Mouse (Mus musculus) ES-E14 (cell line): ENCODE measurements around the gene Sbf1. TPM values are rescaled to one million over a fixed set of nuclear protein-coding genes. Genes with fewer than 3 reads are reported as not detected.

Source experiments
- DNase-seq: peaks from one replicate; pipeline ENCODE4 v3.0.0-alpha.2; 2013; ENCODE audit warnings: low read depth, low spot score
- H3K27ac ChIP-seq: 2 replicates; pipeline ENCODE4 v1.5.1; 2012; ENCODE audit warnings: low read depth, mild to moderate bottlenecking, low read length, moderate library complexity, mixed read lengths; ENCODE audit not compliant: poor library complexity, insufficient read depth, severe bottlenecking
- H3K36me3 ChIP-seq: 2 replicates; pipeline ENCODE4 v1.6.1; 2012; ENCODE audit warnings: mild to moderate bottlenecking, low read length, moderate library complexity, mixed read lengths; ENCODE audit not compliant: control insufficient read depth, poor library complexity, insufficient read depth, severe bottlenecking
- H3K4me1 ChIP-seq, 2 experiments: fragments of 150-350 bp in 1 of 2; sonication (generic) in 1 of 2; 2 replicates each; pipeline ENCODE4 v1.6.1; 2012; ENCODE audit warnings: low read length in 2 of 2, mild to moderate bottlenecking in 1 of 2, mixed read lengths in 1 of 2; ENCODE audit not compliant: control insufficient read depth in 2 of 2, insufficient read depth in 2 of 2, poor library complexity in 1 of 2
- H3K4me3 ChIP-seq, 2 experiments: fragments of 150-350 bp in 1 of 2; sonication (generic) in 1 of 2; 2 replicates each; pipeline ENCODE4 v1.5.1; 2012; ENCODE audit warnings: low read length in 2 of 2, low read depth in 1 of 2, mild to moderate bottlenecking in 1 of 2, mixed read lengths in 1 of 2; ENCODE audit not compliant: insufficient read depth in 1 of 2, poor library complexity in 1 of 2, severe bottlenecking in 1 of 2
- H3K9ac ChIP-seq: 2 replicates; pipeline ENCODE4 v1.6.1; 2012; ENCODE audit warnings: low read depth, mild to moderate bottlenecking, low read length, mixed read lengths; ENCODE audit not compliant: poor library complexity, insufficient read depth, severe bottlenecking
- H3K9me3 ChIP-seq: fragments of 150-350 bp; sonication (generic); 2 replicates; pipeline ENCODE4 v1.6.1; 2012; ENCODE audit warnings: low read depth, mild to moderate bottlenecking, low read length; ENCODE audit not compliant: control insufficient read depth, insufficient read depth
- CHD2 ChIP-seq: IDR thresholded peaks from 2 replicates; pipeline ENCODE4 v1.6.1; 2014; ENCODE audit warnings: mild to moderate bottlenecking, low read depth, low read length, inconsistent platforms
- HCFC1 ChIP-seq: IDR thresholded peaks from 2 replicates; pipeline ENCODE4 v1.6.1; 2012; ENCODE audit warnings: low read length, inconsistent platforms, borderline replicate concordance; ENCODE audit not compliant: insufficient read depth
- MAFK ChIP-seq: IDR thresholded peaks from 2 replicates; pipeline ENCODE4 v1.6.1; 2014; ENCODE audit warnings: mild to moderate bottlenecking, low read depth, low read length, inconsistent platforms; ENCODE audit not compliant: insufficient read depth
- ZC3H11A ChIP-seq: IDR thresholded peaks from 2 replicates; pipeline ENCODE4 v1.6.1; 2012; ENCODE audit warnings: low read depth, mild to moderate bottlenecking, inconsistent platforms, low read length, borderline replicate concordance
- ZNF384 ChIP-seq: IDR thresholded peaks from 2 replicates; pipeline ENCODE4 v1.6.1; 2012; ENCODE audit warnings: low read depth, low read length, inconsistent platforms
- in situ Hi-C, 2 experiments: fragments of 600-800 bp; cut with MboI; formaldehyde crosslinking; loops; one replicate each; pipeline ENCODE4 v1.15.1; 2025; ENCODE audit warnings: low sequenced_read_pairs in 2 of 2, inconsistent platforms in 1 of 2; ENCODE audit not compliant: unreplicated experiment in 2 of 2
- total RNA-seq: library from RNA; depleted of rRNA; stranded (reverse); fragments of 300-350 nt; gene quantifications from 2 replicates; pipeline ENCODE4 v1.2.3, GENCODE M21; 2012

Gene Sbf1
- total RNA-seq, 1 experiment = 134 TPM

- DNase-seq = no peak
- Histone ChIP-seq H3K4me1 (no peaks in the 10 kb centered on the region), H3K36me3 (peaks cover 60% of the 10 kb centered on the region), H3K9ac (no peak overlapping the region), H3K4me3 (no peak overlapping the region), H3K27ac (no peak overlapping the region), H3K9me3 (no peaks in the 10 kb centered on the region)
- TF ChIP-seq CHD2 (no peak), MAFK (no peak), HCFC1 (no peak), ZC3H11A (no peak), ZNF384 (no peak)
- in situ Hi-C loops = no loop called here
Measured at GRCm38 (mm10) chr15:89300600-89300999, 14.5 kb downstream of the Sbf1 start.

- in situ Hi-C loops = no loop called here
- TF ChIP-seq HCFC1 = no peak
- TF ChIP-seq CHD2 = no peak
- TF ChIP-seq ZNF384 = no peak
- no peak for TF ChIP-seq ZC3H11A
- TF ChIP-seq MAFK = no peak
- DNase-seq = no peak
- Histone ChIP-seq H3K36me3 (peaks cover 60% of the 10 kb centered on the region), H3K4me3 (no peak overlapping the region), H3K27ac (no peak overlapping the region), H3K9me3 (no peaks in the 10 kb centered on the region), H3K9ac (no peak overlapping the region), H3K4me1 (no peaks in the 10 kb centered on the region)
Measured at GRCm38 (mm10) chr15:89300180-89300579, 14.9 kb downstream of the Sbf1 start.

- H3K9me3 ChIP-seq = no peaks in the 10 kb centered on the region
- no peak overlapping the region for H3K4me3 ChIP-seq
- peaks cover 62% of the 10 kb centered on the region for H3K36me3 ChIP-seq
- DNase-seq = no peak
- in situ Hi-C loops = no loop called here
- no peaks in the 10 kb centered on the region for H3K4me1 ChIP-seq
- no peak overlapping the region for H3K9ac ChIP-seq
- H3K27ac ChIP-seq = no peak overlapping the region
- no peak for TF ChIP-seq CHD2
- no peak for TF ChIP-seq ZNF384
- no peak for TF ChIP-seq ZC3H11A
- no peak for TF ChIP-seq HCFC1
- no peak for TF ChIP-seq MAFK
Measured at GRCm38 (mm10) chr15:89297695-89298094, 17.4 kb downstream of the Sbf1 start.

GRCm38 (mm10) chr15:89296465-89296864 is 18.6 kb downstream of the Sbf1 start:
- in situ Hi-C loops = no loop called here
- TF ChIP-seq HCFC1 (no peak), ZNF384 (no peak), MAFK (no peak), CHD2 (no peak), ZC3H11A (no peak)

GRCm38 (mm10) chr15:89295580-89296165 is 19.4 kb downstream of the Sbf1 start:
- peaks cover 58% of the 10 kb centered on the region for H3K36me3 ChIP-seq
- H3K27ac ChIP-seq = no peak overlapping the region
- DNase-seq = no peak
- H3K9me3 ChIP-seq = no peaks in the 10 kb centered on the region
- no peak overlapping the region for H3K4me3 ChIP-seq
- no peak overlapping the region for H3K9ac ChIP-seq
- TF ChIP-seq CHD2 (no peak), ZNF384 (no peak), MAFK (no peak), ZC3H11A (no peak), HCFC1 (no peak)
- H3K4me1 ChIP-seq = no peaks in the 10 kb centered on the region
- in situ Hi-C loops = no loop called here

More at GRCm38 (mm10) chr15:89296465-89296864, 18.6 kb downstream of the Sbf1 start:
- no peak overlapping the region for H3K4me3 ChIP-seq
- no peaks in the 10 kb centered on the region for H3K4me1 ChIP-seq
- peaks cover 55% of the 10 kb centered on the region for H3K36me3 ChIP-seq
- H3K9ac ChIP-seq = no peak overlapping the region
- H3K9me3 ChIP-seq = no peaks in the 10 kb centered on the region
- no peak for DNase-seq
- no peak overlapping the region for H3K27ac ChIP-seq
